Mouse (Mus musculus) right cerebral cortex, adult 2 months (tissue): ENCODE results near the gene Slc25a19.
A peak's percentile ranks its signal among the peaks of the same experiment; 100 is the strongest.
"Not testable (repeated sequence)": the region's sequence is repeated elsewhere in the genome, so short reads cannot be mapped to it uniquely, and the experiment has no call there.

Source experiments
- DNase-seq, 2 experiments: peaks; one replicate each; pipeline ENCODE4 v3.0.0; 2021 to 2022; ENCODE audit warnings: low spot score in 2 of 2

The Slc25a19 gene

GRCm38 (mm10) chr11:115627705-115628464 is at the start of gene Slc25a19:
TSS of gene Slc25a19 (minus strand) at chr11:115628295.
- peak; percentile 99 to 100 for DNase-seq

- no peak for DNase-seq
Observed at GRCm38 (mm10) chr11:115677511-115677910, 49.4 kb upstream of the Slc25a19 start.

- DNase-seq, result no peak
Observed at GRCm38 (mm10) chr11:115676738-115677137, 48.6 kb upstream of the Slc25a19 start.

- DNase-seq, result peak; percentile 60 to 73
Observed at GRCm38 (mm10) chr11:115674235-115674865, 46.3 kb upstream of the Slc25a19 start.

- peak; percentile 65 to 67 for DNase-seq
Observed at GRCm38 (mm10) chr11:115673471-115674234, 45.6 kb upstream of the Slc25a19 start.

GRCm38 (mm10) chr11:115672226-115672987 is 44.3 kb upstream of the Slc25a19 start:
- no peak for DNase-seq

GRCm38 (mm10) chr11:115670451-115671050 is 42.5 kb upstream of the Slc25a19 start:
- peak; percentile 46 to 50 for DNase-seq

GRCm38 (mm10) chr11:115663676-115664335 is 35.7 kb upstream of the Slc25a19 start:
- no peak for DNase-seq

GRCm38 (mm10) chr11:115660376-115660775 is 32.3 kb upstream of the Slc25a19 start:
- DNase-seq, result peak; percentile 63 to 66

GRCm38 (mm10) chr11:115658521-115658920 is 30.4 kb upstream of the Slc25a19 start:
- DNase-seq, result peak; percentile 56 to 58

GRCm38 (mm10) chr11:115654128-115654527 is 26.0 kb upstream of the Slc25a19 start:
- no peak for DNase-seq

GRCm38 (mm10) chr11:115653194-115653593 is 25.1 kb upstream of the Slc25a19 start:
- DNase-seq, result peak; percentile 48 to 49

GRCm38 (mm10) chr11:115651680-115652079 is 23.6 kb upstream of the Slc25a19 start:
- no peak for DNase-seq

GRCm38 (mm10) chr11:115649706-115650105 is 21.6 kb upstream of the Slc25a19 start:
- DNase-seq, result peak; percentile 54 to 67

- DNase-seq, result peak in 1 of 2 experiments; percentile 67
Observed at GRCm38 (mm10) chr11:115647459-115647858, 19.4 kb upstream of the Slc25a19 start.

GRCm38 (mm10) chr11:115646439-115646838 is 18.3 kb upstream of the Slc25a19 start:
- DNase-seq, result no peak

GRCm38 (mm10) chr11:115645498-115645897 is 17.4 kb upstream of the Slc25a19 start:
- not testable (repeated sequence) for DNase-seq

GRCm38 (mm10) chr11:115644308-115644707 is 16.2 kb upstream of the Slc25a19 start:
- no peak for DNase-seq

GRCm38 (mm10) chr11:115643265-115643664 is 15.2 kb upstream of the Slc25a19 start:
- DNase-seq, result no peak

GRCm38 (mm10) chr11:115642705-115643104 is 14.6 kb upstream of the Slc25a19 start:
- DNase-seq, result no peak

- no peak for DNase-seq
Observed at GRCm38 (mm10) chr11:115641664-115642036, 13.6 kb upstream of the Slc25a19 start.
